Mouse (Mus musculus): Measurements from ENCODE around the gene Adamts20.

GRCm38 (mm10) chr15:94451600-94451999, 13.6 kb downstream of the Adamts20 start:
- no peak for TF ChIP-seq TCF12 (IDR thresholded peaks at IDR 0.05; ENCODE audit: insufficient read depth, poor library complexity, severe bottlenecking)
- no peak for TF ChIP-seq MYOD1 (IDR thresholded peaks at IDR 0.05; ENCODE audit: control insufficient read depth in 1 of 3, insufficient read length in 2 of 3, low read depth in 2 of 3)
- TF ChIP-seq POLR2A (IDR thresholded peaks at IDR 0.05; ENCODE audit: insufficient read length, low read depth): no peak
- no peak for TF ChIP-seq MAX (IDR thresholded peaks at IDR 0.05; ENCODE audit: low read depth)
- no peak for TF ChIP-seq POLR2AphosphoS2 (IDR thresholded peaks at IDR 0.05; ENCODE audit: insufficient read length, low read depth)
- TF ChIP-seq MYOG (IDR thresholded peaks at IDR 0.05; ENCODE audit: control insufficient read depth in 1 of 3, insufficient read depth in 1 of 3, insufficient read length in 2 of 3, low read depth in 2 of 3): no peak
- TF ChIP-seq SRF (IDR thresholded peaks at IDR 0.05; ENCODE audit: control insufficient read depth, insufficient read length, low read depth): no peak
- TF ChIP-seq CEBPB (IDR thresholded peaks at IDR 0.05; ENCODE audit: insufficient read depth, poor library complexity, severe bottlenecking): no peak
